Mouse (Mus musculus) embryonic stem cell, embryonic (primary cell): ENCODE data around the gene Gm49450.

ENCODE experiments used
- CTCF ChIA-PET, 4 experiments: fragments of 300-600 bp in 2 of 4; fragments of 350-600 bp in 2 of 4; sonication (Branson Sonifier 250); formaldehyde crosslinking; loops; one replicate each; lab custom pipeline; 2022; ENCODE audit warnings: inconsistent platforms in 2 of 4; lab: Charles Lee
- POLR2A ChIA-PET, 4 experiments: fragments of 300-600 bp in 2 of 4; fragments of 350-600 bp in 2 of 4; sonication (Branson Sonifier 250); formaldehyde crosslinking; loops; one replicate each; lab custom pipeline; 2022; ENCODE audit warnings: antibody characterized with exemption in 4 of 4, inconsistent platforms in 1 of 4; lab: Charles Lee

The Gm49450 gene

DNA sequence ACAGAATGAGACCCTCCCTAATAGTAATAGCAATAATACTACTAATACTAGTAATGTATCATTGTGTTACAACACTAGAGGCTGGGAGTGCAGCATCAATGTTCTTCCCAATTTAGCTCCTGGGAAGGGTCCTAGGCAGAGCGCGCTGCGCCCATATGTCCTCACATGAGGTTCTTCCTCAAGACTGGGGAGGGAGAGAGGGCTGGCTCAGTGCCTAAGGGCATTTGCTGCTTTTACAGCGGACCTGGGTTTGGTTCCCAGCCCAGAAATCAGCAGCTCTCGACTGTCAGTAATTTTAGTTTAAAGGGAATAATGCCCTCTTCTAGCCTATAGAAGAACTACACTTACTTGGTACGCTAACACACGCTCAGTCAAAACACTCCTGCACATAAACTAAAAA lies 65.8 kb downstream of the Gm49450 start:
- CTCF ChIA-PET, result interaction anchor here in 2 of 4 experiments (0.6 to 1.5 kb wide), 3 partner anchors 17 to 179 kb away, joined by 3 to 7 read pairs (median 4); partner anchors contain the start of genes Ccdc65 (in 1 of the 2) and Tuba1c (in 1 of the 2)
- POLR2A ChIA-PET, result interaction anchor here in 1 of 4 experiments (1.4 kb wide), 1 partner anchor 125 kb away, joined by 3 read pairs; no protein-coding TSS in a partner anchor

DNA sequence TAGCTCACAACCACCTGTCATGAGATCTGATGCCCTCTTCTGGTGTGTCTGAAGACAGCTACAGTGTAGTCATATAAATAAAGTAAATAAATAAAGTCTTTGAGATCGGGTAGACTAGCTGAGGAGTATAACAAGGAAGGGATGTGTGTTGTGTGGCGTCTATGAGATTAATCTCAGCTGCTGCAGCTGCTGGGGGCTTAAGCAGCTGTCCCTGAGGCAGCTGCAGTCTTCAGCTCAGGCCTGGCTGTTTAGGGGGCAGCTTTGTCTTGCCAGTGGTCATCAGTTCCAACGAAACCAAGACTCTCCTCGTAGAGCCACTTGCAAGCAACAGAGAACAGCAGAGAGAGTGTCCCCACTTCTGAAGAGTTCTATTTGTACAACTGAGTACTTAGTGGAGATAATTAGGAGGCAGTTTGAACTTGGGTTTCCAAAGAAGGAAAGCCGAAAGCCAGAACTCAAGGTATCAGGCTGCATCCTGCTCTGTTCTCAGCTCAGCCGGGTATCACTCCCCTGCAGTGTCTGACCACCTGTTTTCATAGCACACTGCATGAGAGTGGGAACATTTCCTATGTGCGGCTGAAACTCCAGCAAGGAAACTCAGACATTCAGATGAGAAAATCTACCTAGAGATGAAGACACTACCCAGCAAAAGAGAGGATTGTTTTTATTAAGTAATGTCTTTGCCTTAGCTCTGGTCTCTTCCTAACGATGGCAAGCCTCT lies 66.5 kb downstream of the Gm49450 start:
- POLR2A ChIA-PET, result interaction anchor here in 2 of 4 experiments (0.5 to 1.8 kb wide), 6 partner anchors 13 to 319 kb away, joined by 3 to 8 read pairs (median 3); no protein-coding TSS in a partner anchor

DNA sequence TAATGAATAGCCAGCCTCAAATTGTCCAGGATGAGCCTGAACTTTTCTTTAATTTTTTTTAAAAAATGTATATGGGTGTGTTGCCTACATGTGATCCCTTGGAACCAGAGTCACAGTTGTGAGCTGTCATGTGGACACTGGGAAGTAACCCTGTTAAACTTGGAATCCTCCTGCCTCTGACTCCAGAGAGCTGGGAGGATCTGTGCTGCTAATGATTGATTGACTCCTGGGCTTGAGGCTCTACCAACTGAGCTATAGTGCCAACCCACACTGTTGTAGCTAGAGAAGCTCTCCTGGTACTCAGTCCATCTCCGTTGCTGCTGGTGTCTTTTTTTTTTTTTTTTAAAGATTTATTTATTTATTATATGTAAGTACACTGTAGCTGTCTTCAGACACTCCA lies 69.2 kb downstream of the Gm49450 start:
- POLR2A ChIA-PET, result interaction anchor here (0.5 to 4.1 kb wide), 7 partner anchors 12 to 209 kb away, joined by 3 to 33 read pairs (median 4); partner anchors contain the start of genes Kmt2d (in 1 of the 4) and Tuba1b (in 1 of the 4)
- CTCF ChIA-PET, result interaction anchor here in 3 of 4 experiments (0.6 to 1.4 kb wide), 5 partner anchors 8 to 185 kb away, joined by 3 to 6 read pairs (median 3); partner anchors contain the start of gene Prkag1 (in 1 of the 3)

More for the DNA sequence above, 66.5 kb downstream of the Gm49450 start:
- CTCF ChIA-PET, result interaction anchor here in 3 of 4 experiments (0.6 to 1.5 kb wide), 5 partner anchors 17 to 179 kb away, joined by 3 to 7 read pairs (median 4); partner anchors contain the start of genes Ccdc65 (in 1 of the 3) and Tuba1c (in 1 of the 3)

GRCm38 (mm10) chr15:98883661-98884060 lies 69.7 kb downstream of the Gm49450 start:
- ChIA-PET POLR2A (interaction anchor here in 3 of 4 experiments (0.5 to 4.4 kb wide), 7 partner anchors 8 to 122 kb away, joined by 3 to 54 read pairs (median 5); partner anchors contain the start of genes Kmt2d (in 1 of the 3) and Tuba1b (in 1 of the 3)), CTCF (interaction anchor here in 3 of 4 experiments (0.6 to 1.4 kb wide), 4 partner anchors 9 to 186 kb away, joined by 3 to 11 read pairs (median 4); no protein-coding TSS in a partner anchor)
